Comparison of ENCODE assay signal across 9 mouse cellular contexts in genomic region chr16:37440628-37441164, GRCm38 (mm10). TPM values are rescaled to one million over a fixed set of nuclear protein-coding genes. Genes with fewer than 3 reads are reported as not detected.
DNase-seq lines count a peak whose midpoint lies in the region; ATAC-seq and TF ChIP-seq lines count a peak whose summit lies in the region.
"Had no signal": no experiment of that assay in that cellular context is flagged by ENCODE, and none has a peak within 500 bp of the region (broad histone marks: within the 10 kb centered on the region; RNA-seq: fewer than 3 reads in every experiment).

No protein-coding gene starts in this region.

- H3K27me3 ChIP-seq in heart, embryonic 10.5 days (ENCODE audit: insufficient read depth, poor library complexity, severe bottlenecking): no peaks in the 10 kb centered on the region
- H3K27me3 ChIP-seq in intestine, postnatal 0 days (replicated peaks; ENCODE audit: control insufficient read depth, insufficient read depth, low read length): no peaks in the 10 kb centered on the region

- no peak for ATAC-seq in intestine, postnatal 0 days
- ATAC-seq in granulocyte monocyte progenitor cell, adult 5-6 weeks (replicated peaks; ENCODE audit: poor library complexity, severe bottlenecking): no peak

- 78% methylated on average over 14 of the region's 14 CpGs for WGBS in heart, embryonic 10.5 days
- WGBS in intestine, postnatal 0 days: 74% methylated on average over 14 of the region's 14 CpGs

- DNase-seq in heart, adult 18-20 months: peak; percentile 40 to 52
- DNase-seq in heart, embryonic 10.5 days (ENCODE audit: low spot score): no peak
- DNase-seq in NIH3T3 (ENCODE audit: low read depth): peak; percentile 77
- peak; percentile 38 for DNase-seq in embryo, embryonic 10 days (ENCODE audit: low spot score)
- DNase-seq in kidney, adult 9 months: peak; percentile 17
- peak; percentile 58 to 65 for DNase-seq in right cerebral cortex, adult 2 months (ENCODE audit: low spot score in 2 of 2)

- no peaks in the 10 kb centered on the region for H3K4me1 ChIP-seq in heart, embryonic 10.5 days
- H3K4me1 ChIP-seq in intestine, postnatal 0 days (replicated peaks; ENCODE audit: control insufficient read depth, insufficient read depth, low read length): no peaks in the 10 kb centered on the region

- no peak overlapping the region for H3K4me2 ChIP-seq in intestine, postnatal 0 days (replicated peaks; ENCODE audit: low read depth)

- no peak overlapping the region for H3K27ac ChIP-seq in heart, embryonic 10.5 days
- no peak overlapping the region for H3K27ac ChIP-seq in intestine, postnatal 0 days (ENCODE audit: low read depth, low read length)

- no peak overlapping the region for H3K4me3 ChIP-seq in heart, embryonic 10.5 days
- H3K4me3 ChIP-seq in intestine, postnatal 0 days (ENCODE audit: low read depth, low read length): no peak overlapping the region

- no peak overlapping the region for H3K9ac ChIP-seq in intestine, postnatal 0 days (ENCODE audit: low read depth, low read length)

- H3K9me3 ChIP-seq in heart, embryonic 10.5 days: no peaks in the 10 kb centered on the region
- H3K9me3 ChIP-seq in intestine, postnatal 0 days (ENCODE audit: control insufficient read depth): no peaks in the 10 kb centered on the region
- H3K9me3 ChIP-seq: G1E had no signal

- TF ChIP-seq CTCF in intestine, postnatal 0 days (IDR thresholded peaks at IDR 0.05; ENCODE audit: low read depth): no peak

- no peaks in the 10 kb centered on the region for H3K36me3 ChIP-seq in heart, embryonic 10.5 days
- H3K36me3 ChIP-seq in intestine, postnatal 0 days (ENCODE audit: control insufficient read depth, insufficient read depth): no peaks in the 10 kb centered on the region
- H3K36me3 ChIP-seq: G1E had no signal

RNA-seq across cellular contexts. Expression of gene Stxbp5l, which starts 55.9 kb away (rescaled TPM):
- not detected for total RNA-seq in heart, adult 18-20 months (2021)
- 0.33 and 0.72 TPM in 2 replicates for polyA plus RNA-seq in heart, embryonic 10.5 days (2016; fragmentation: Nextera tagmentation; extraction: Ambion mirVana)
- 0.95 and 1.5 TPM in 2 replicates for polyA plus RNA-seq in intestine, postnatal 0 days (2015; fragmentation: Nextera tagmentation; extraction: Ambion mirVana)
- total RNA-seq in granulocyte monocyte progenitor cell, adult 5-6 weeks (2014; fragmentation: Nextera tagmentation): not detected in 2 replicates
- not detected in 2 replicates for total RNA-seq in granulocyte monocyte progenitor cell, adult 5-6 weeks (2017)
- polyA plus RNA-seq: G1E had no signal
